Mouse (Mus musculus) ES-Bruce4 (cell line): ENCODE results near the gene Nmrk1.

ENCODE experiments used
- CTCF ChIP-seq: IDR thresholded peaks from one replicate; pipeline ENCODE4 v1.8.1; 2011; ENCODE audit warnings: low read depth, low read length
- EP300 ChIP-seq: IDR thresholded peaks from 2 replicates; pipeline ENCODE4 v1.6.1; 2011; ENCODE audit warnings: low read depth, low read length; ENCODE audit not compliant: insufficient read depth
- POLR2A ChIP-seq: IDR thresholded peaks from one replicate; pipeline ENCODE4 v1.8.1; 2011; ENCODE audit warnings: low read length; ENCODE audit not compliant: insufficient read depth

- TF ChIP-seq POLR2A (no peak), CTCF (no peak), EP300 (no peak)
These were observed 18.2 kb downstream of the Nmrk1 start for GRCm38 (mm10) chr19:18649955-18650354.
